Comparison of ENCODE assay signal across 20 mouse cellular contexts in genomic region chr2:94478272-94478995, GRCm38 (mm10). TPM values are rescaled to one million over a fixed set of nuclear protein-coding genes. Genes with fewer than 3 reads are reported as not detected.
A peak's percentile ranks its signal among the peaks of the same experiment; 100 is the strongest.
DNase-seq lines count a peak whose midpoint lies in the region; ATAC-seq and TF ChIP-seq lines count a peak whose summit lies in the region.
"Had no signal": no experiment of that assay in that cellular context is flagged by ENCODE, and none has a peak within 500 bp of the region (broad histone marks: within the 10 kb centered on the region; RNA-seq: fewer than 3 reads in every experiment).

No protein-coding gene starts in this region.

- 48% methylated on average over 9 of the region's 9 CpGs for WGBS in heart, embryonic 13.5 days
- 60% methylated on average over 9 of the region's 9 CpGs for WGBS in heart, embryonic 11.5 days (ENCODE audit: insufficient replicate concordance)

- no peaks in the 10 kb centered on the region for H3K27me3 ChIP-seq in heart, embryonic 13.5 days (replicated peaks)
- H3K27me3 ChIP-seq in heart, embryonic 11.5 days (ENCODE audit: control insufficient read depth, insufficient read depth, low read length), result no peaks in the 10 kb centered on the region
- H3K27me3 ChIP-seq: liver, embryonic 12.5 days; lung, embryonic 15.5 days; midbrain, embryonic 15.5 days had no signal

- ATAC-seq in heart, embryonic 13.5 days (ENCODE audit: extremely low read depth, insufficient number of reproducible peaks, low FRiP score, low TSS enrichment), result no peak
- ATAC-seq in heart, embryonic 11.5 days (replicated peaks; ENCODE audit: insufficient number of reproducible peaks, low FRiP score, low TSS enrichment), result no peak
- ATAC-seq: CD4-positive, CD25-positive, alpha-beta regulatory T cell, adult 4 months; liver, embryonic 12.5 days; midbrain, embryonic 15.5 days had no signal

- H3K4me3 ChIP-seq in heart, embryonic 13.5 days, result no peak overlapping the region
- H3K4me3 ChIP-seq in heart, embryonic 11.5 days (ENCODE audit: low read depth, low read length), result no peak overlapping the region
- H3K4me3 ChIP-seq: gastrocnemius, adult 2 months; liver, embryonic 12.5 days; lung, embryonic 15.5 days; midbrain, embryonic 15.5 days had no signal

- no peak for TF ChIP-seq POLR2A in brain, embryonic 14.5 days (IDR thresholded peaks at IDR 0.05; ENCODE audit: borderline replicate concordance, extremely low read depth, insufficient read depth, insufficient read length, poor library complexity, severe bottlenecking)

- no peak overlapping the region for H3K9ac ChIP-seq in heart, embryonic 13.5 days
- H3K9ac ChIP-seq in heart, embryonic 11.5 days (ENCODE audit: low read depth, low read length), result no peak overlapping the region
- H3K9ac ChIP-seq: liver, embryonic 12.5 days; lung, embryonic 15.5 days; midbrain, embryonic 15.5 days had no signal

- H3K4me2 ChIP-seq in heart, embryonic 13.5 days, result peak overlapping the region; percentile 5; the same call in 1 of the 2 replicates
- no peak overlapping the region for H3K4me2 ChIP-seq in heart, embryonic 11.5 days
- H3K4me2 ChIP-seq: liver, embryonic 12.5 days; lung, embryonic 15.5 days; midbrain, embryonic 15.5 days had no signal

- no peak for TF ChIP-seq CTCF in brain, embryonic 14.5 days (IDR thresholded peaks at IDR 0.05; ENCODE audit: borderline replicate concordance, extremely low read depth, insufficient read depth, insufficient read length)

- no peaks in the 10 kb centered on the region for H3K9me3 ChIP-seq in heart, embryonic 13.5 days
- no peaks in the 10 kb centered on the region for H3K9me3 ChIP-seq in heart, embryonic 11.5 days (replicated peaks; ENCODE audit: control insufficient read depth, low read length)
- H3K9me3 ChIP-seq: G1E; liver, embryonic 12.5 days; lung, embryonic 15.5 days; midbrain, embryonic 15.5 days had no signal

- no peaks in the 10 kb centered on the region for H3K36me3 ChIP-seq in heart, embryonic 13.5 days
- H3K36me3 ChIP-seq in heart, embryonic 11.5 days (ENCODE audit: control insufficient read depth, insufficient read depth, low read length), result no peaks in the 10 kb centered on the region
- H3K36me3 ChIP-seq: G1E; liver, embryonic 12.5 days; lung, embryonic 15.5 days; midbrain, embryonic 15.5 days had no signal

- no peak overlapping the region for H3K27ac ChIP-seq in heart, embryonic 13.5 days (replicated peaks)
- no peak overlapping the region for H3K27ac ChIP-seq in heart, embryonic 11.5 days (ENCODE audit: low read depth, low read length)
- H3K27ac ChIP-seq: gastrocnemius, adult 2 months; liver, embryonic 12.5 days; lung, embryonic 15.5 days; macrophage; midbrain, embryonic 15.5 days had no signal

- peak; percentile 91 for DNase-seq in brain, adult 2 months (ENCODE audit: low read depth, low spot score)
- DNase-seq in brain, embryonic 14.5 days (ENCODE audit: low read depth), result peak; percentile 62
- DNase-seq in cerebellum, adult 9-11 months, result peak; percentile 87
- no peak for DNase-seq in urinary bladder, postnatal 36 days (ENCODE audit: low spot score in 2 of 2)
- DNase-seq in layer of hippocampus, postnatal 14 days (ENCODE audit: low spot score in 2 of 2), result no peak
- DNase-seq: gastrocnemius, adult 2 months; heart, adult 18-20 months; kidney, adult 9 months; kidney, postnatal 4 days; retina, postnatal 1 day; right cerebral cortex, postnatal 4 days; thymus, postnatal 36 days had no signal

- no peaks in the 10 kb centered on the region for H3K4me1 ChIP-seq in heart, embryonic 13.5 days
- no peaks in the 10 kb centered on the region for H3K4me1 ChIP-seq in heart, embryonic 11.5 days (ENCODE audit: control insufficient read depth, insufficient read depth, low read length)
- H3K4me1 ChIP-seq: liver, embryonic 12.5 days; lung, embryonic 15.5 days; midbrain, embryonic 15.5 days had no signal

RNA-seq across cellular contexts. Expression of gene Api5, which starts 40.5 kb away (rescaled TPM):
- 74.8 and 77.3 TPM in 2 replicates for polyA plus RNA-seq in heart, embryonic 13.5 days (2015; fragmentation: Nextera tagmentation; extraction: Ambion mirVana)
- polyA plus RNA-seq in heart, embryonic 11.5 days (2014; fragmentation: Nextera tagmentation; extraction: Ambion mirVana), result 99.3 and 110 TPM in 2 replicates
- 58.6 and 59.5 TPM in 2 replicates for polyA plus RNA-seq in brain, embryonic 14.5 days (2012; rRNA removed)
- total RNA-seq in layer of hippocampus, postnatal 14 days (2021), result 10 to 100 TPM; 47.2 to 49.4 TPM

Comparison
In these comparisons a context has a peak if more than half of its experiments do, and no peak if none do; other contexts are left out.
1. DNase-seq: peak in brain, adult 2 months (single experiment), brain, embryonic 14.5 days (single experiment) and cerebellum, adult 9-11 months (single experiment); none in urinary bladder, postnatal 36 days (0 of 2) and layer of hippocampus, postnatal 14 days (0 of 2).